Mouse (Mus musculus) layer of hippocampus, postnatal 25 days (tissue): ENCODE measurements at regions not wholly inside any gene's neighbourhood (a gene's known extent, or its start where the extent isn't known, plus 50 kb on each side); places are given as distances from the start of the nearest gene placed in this dataset.

ENCODE experiments used
- DNase-seq, 2 experiments: peaks; one replicate each; pipeline ENCODE4 v3.0.0; 2022; ENCODE audit warnings: mixed read lengths in 2 of 2, low spot score in 1 of 2; ENCODE audit errors: extremely low spot score in 1 of 2

GRCm38 (mm10) chr3:78907778-78908177 lies 378.5 kb downstream of the Rapgef2 start:
- no peak for DNase-seq

- DNase-seq = peak in 1 of 2 experiments; percentile 40
Observed at GRCm38 (mm10) chr3:78901838-78902484, 384.4 kb downstream of the Rapgef2 start.

DNA sequence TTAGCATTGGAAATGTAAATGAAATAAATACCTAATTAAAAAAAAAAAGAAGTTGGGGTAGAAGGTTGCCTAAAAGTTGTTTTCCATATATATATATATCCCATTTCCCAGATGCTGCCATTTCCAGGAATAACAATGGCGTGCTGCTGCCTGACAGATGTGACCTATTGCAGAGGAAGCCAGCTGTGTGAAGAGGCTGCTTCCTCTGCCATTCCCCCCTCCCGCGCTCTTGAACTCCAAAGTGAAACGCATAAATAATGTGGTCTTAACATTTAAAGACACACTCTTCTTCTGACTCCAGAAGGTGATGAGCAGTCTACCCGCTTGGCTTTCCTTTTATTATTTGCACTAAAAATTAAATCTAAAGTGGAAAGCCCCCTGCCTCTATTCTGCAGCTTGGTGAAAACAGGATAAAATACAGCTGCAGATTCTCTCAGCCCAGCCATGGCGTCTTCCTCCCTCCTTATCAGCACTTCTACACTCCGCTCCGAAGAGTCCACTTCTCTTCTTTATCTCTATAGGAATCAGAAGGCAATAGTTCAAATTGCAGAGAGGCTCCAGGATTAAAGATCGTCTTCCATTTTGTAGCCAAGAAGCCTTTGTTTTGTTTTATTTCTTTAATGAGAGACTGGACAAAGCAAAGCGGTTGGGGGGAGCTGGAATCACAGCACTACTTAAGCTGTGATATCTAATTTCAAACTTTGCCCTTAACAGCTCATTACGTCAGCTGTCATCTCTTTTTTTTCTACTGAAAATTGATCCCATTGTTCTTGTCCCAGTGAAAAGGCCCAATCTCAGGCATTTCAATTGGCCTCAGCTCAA lies 385.1 kb downstream of the Rapgef2 start:
- DNase-seq = no peak

DNA sequence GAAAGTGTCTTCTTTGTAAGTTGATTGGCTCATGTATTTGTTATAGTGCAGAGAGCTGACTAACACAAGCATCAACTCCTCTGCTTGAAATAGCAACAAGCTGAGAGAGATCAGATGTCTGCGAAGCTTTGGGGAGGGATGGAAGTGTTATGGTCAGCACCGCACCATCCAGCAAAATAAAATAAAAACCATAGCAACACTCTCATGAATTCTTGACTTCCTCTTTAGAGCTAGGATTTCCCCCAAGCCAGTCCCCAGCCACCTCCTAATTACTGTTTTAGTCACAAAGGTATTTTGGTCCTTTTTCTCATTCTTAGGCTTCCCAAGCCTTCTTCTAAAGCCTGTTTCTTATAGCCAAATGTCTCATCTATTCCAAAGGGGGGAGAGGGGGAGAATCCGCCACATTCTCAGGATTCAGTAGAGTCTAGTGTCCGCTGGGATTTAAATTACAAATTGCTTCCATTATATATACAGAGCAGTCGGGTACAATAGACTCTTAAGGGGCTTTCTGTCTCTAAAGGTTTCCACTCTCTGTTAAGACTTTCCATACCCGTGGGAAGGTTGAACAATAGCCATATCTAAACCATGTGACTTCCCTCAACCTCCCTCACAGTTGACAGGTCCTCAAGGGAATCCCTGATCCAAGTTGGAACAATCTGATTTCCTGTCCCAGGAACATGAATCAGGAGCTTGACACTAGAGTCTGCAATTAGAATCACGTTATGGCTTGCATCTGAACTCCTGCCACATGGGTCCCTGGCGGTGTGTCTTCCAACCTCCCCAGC lies 386.7 kb downstream of the Rapgef2 start:
- DNase-seq = no peak

DNA sequence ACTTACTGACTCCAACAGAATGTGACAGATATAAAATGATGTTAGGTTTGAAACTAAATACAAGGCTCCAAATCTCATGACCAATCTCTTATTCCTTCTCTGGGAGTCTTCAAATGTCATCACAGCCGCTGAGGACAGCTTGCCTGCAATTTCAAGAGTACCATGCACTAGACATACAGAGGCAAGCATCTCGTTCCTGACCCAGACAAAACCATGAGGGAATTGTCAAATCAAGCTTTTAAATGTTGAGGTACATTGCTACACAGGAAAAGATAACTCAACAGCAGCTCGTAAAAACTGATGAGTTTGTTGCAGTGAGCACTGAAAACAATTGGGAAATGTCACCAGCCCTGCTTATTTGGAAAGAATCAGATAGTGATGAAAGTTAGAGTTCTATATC lies 397.0 kb downstream of the Rapgef2 start:
- DNase-seq = no peak

DNA sequence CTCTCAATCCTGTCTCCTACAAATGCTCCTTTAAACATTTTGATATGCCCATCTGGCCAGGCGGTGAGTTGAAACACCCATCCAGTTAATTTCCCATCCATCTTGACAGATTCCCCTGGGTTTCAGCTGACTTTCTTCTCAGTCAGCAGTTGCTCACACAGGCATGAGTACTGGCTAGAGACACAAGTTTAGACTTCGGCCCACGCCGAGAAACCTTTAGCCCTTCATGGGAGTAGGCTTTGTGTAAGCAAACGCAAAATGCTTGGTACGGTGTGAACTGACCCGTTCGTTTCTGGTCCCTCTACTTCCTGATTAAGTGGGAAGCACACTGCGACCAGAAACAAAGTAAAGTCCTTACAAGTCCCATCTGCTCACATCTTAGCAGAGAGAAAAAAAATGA lies 401.6 kb downstream of the Rapgef2 start:
- DNase-seq = no peak

- no peak for DNase-seq
Observed at GRCm38 (mm10) chr3:78884029-78884428, 402.3 kb downstream of the Rapgef2 start.

GRCm38 (mm10) chr3:78880072-78880471 lies 406.2 kb downstream of the Rapgef2 start:
- DNase-seq = no peak

GRCm38 (mm10) chr3:78877323-78877722 lies 409.0 kb downstream of the Rapgef2 start:
- no peak for DNase-seq

DNA sequence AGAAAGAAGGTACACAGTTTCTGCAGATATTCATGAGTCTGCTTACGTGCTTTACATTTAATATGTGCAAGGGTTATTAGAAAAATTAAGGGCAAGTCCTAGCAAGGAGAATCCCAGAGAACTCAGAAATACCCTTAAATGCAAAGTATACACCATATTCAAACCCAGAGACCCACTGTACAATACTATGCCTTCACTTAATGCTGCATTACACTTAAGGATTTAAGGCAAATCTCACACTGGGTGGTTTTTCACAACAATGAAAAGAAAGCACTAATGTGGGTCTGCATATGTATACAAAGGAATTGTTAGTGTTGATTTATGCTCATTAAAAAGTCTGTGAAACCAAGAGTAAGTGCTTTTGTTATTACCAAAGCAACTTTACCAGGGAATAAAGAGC lies 419.4 kb downstream of the Rapgef2 start:
- DNase-seq = no peak

- no peak for DNase-seq
Observed at GRCm38 (mm10) chr3:78866083-78866726, 420.1 kb downstream of the Rapgef2 start.

- no peak for DNase-seq
Observed at GRCm38 (mm10) chr3:78863005-78863404, 423.3 kb downstream of the Rapgef2 start.

- DNase-seq = no peak
Observed at GRCm38 (mm10) chr3:78846617-78847318, 439.5 kb downstream of the Rapgef2 start.

GRCm38 (mm10) chr3:78841173-78841572 lies 445.1 kb downstream of the Rapgef2 start:
- DNase-seq = no peak

DNA sequence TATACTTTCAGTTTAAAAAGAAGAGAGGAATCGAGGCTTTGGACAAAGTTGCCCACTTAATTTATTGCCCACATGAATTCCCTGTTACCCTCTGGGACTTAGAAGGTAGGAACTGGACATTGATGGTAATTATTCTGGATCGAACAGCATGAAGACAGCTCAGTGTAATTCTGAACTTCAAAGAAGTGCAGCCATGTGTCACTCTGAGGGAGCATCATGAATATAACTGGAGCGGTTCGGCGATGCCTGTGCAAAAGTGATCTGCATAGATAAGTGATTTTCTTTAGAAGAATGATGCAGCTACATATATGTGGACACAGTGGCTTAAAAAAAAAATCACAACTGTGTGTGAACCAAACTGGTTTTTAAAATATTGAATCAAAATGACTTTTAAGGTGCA lies 449.5 kb downstream of the Rapgef2 start:
- no peak for DNase-seq

GRCm38 (mm10) chr3:78825505-78825904 lies 460.8 kb downstream of the Rapgef2 start:
- DNase-seq = no peak

DNA sequence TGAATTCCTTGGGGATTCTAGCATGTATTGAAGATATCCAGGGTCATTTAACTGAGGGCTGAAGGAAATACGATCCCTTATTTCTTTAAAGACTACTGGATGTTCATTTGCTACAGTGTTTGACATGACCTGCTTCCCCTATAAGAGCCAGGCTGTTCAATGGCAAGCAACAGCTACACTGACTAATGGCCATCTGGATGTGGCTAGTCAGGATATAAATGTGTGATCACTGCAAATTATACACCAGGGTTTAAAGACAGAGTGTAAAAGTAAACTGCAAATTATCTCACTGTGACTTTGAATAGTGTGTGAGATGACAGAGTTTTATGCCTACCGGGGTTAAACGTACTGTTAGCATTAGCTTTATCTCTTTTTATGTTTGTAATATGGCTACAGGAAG lies 473.9 kb downstream of the Rapgef2 start:
- DNase-seq = no peak

DNA sequence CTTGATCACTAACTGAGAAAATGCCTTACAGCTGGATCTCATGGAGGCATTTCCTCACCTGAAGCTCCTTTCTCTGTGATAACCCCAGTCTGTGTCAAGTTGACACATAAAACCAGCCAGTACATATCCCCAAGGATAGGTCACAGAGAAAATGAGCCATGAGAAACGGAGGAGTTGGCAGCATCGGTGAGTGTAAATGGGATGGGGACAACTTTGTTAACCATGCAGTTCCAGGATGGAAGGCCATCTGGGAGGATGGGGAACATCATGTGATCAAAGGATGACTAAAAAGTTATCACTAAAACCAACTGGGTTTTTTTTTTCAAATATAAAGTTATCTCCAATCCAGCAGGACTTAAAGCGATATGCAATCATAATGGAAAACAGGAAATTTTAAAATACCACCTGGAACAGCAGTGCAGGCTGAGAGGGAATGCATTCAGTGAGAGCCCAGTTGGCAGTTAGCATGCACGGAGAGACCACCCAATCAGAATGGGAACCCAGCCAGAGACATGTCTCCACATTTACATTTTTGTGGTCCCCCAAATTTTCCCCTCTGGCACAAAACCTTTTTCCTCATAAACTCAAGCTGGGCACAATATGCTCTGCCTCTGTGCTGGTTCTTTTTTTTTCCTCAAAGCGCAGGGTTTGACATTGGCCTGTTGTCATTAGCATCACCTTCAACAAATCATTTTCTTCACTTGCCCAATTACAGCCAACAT lies 475.7 kb downstream of the Rapgef2 start:
- DNase-seq = no peak

DNA sequence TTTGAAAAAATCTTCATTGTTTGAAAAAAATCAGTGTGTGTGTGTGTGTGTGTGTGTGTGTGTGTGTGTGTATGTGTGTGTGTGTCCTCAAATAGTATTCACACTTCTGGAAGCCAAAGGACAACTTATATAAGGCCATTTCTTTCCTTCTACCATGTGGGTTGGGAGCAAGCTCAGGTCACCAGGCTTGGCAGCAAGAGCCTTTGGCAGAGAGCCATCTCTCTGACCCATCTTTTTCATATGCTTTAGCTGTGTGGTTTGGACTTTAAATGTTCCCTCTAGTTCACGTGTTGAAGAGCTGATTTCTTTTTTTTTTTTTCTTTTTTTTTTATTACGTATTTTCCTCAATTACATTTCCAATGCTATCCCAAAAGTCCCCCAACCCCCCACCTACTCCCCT lies 483.1 kb downstream of the Rapgef2 start:
- DNase-seq = no peak
